Mouse (Mus musculus) intestine, embryonic 15.5 days (tissue): Measurements from ENCODE around the gene Ncoa6. TPM values are rescaled to one million over a fixed set of nuclear protein-coding genes. Genes with fewer than 3 reads are reported as not detected.
A peak's percentile ranks its signal among the peaks of the same experiment; 100 is the strongest.
"Not testable (repeated sequence)": the region's sequence is repeated elsewhere in the genome, so short reads cannot be mapped to it uniquely, and the experiment has no call there.

Experiments
- ATAC-seq: fragments of 200-750 bp; cut with Nextera tagmentation; 2 replicates; pipeline ENCODE4 v1.8.0; 2017; ENCODE audit warnings: moderate TSS enrichment, moderate library complexity
- H3K27ac ChIP-seq: fragments of 300-500 bp; sonication (generic); 2 replicates; pipeline ENCODE4 v1.5.1; 2015; ENCODE audit warnings: mild to moderate bottlenecking, inconsistent platforms
- H3K27me3 ChIP-seq: fragments of 300-500 bp; sonication (generic); replicated peaks from 2 replicates; pipeline ENCODE4 v1.6.1; 2015; ENCODE audit warnings: inconsistent platforms
- H3K36me3 ChIP-seq: fragments of 300-500 bp; sonication (generic); 2 replicates; pipeline ENCODE4 v1.6.1; 2015; ENCODE audit warnings: inconsistent platforms
- H3K4me1 ChIP-seq: fragments of 300-500 bp; sonication (generic); replicated peaks from 2 replicates; pipeline ENCODE4 v1.6.1; 2015; ENCODE audit warnings: inconsistent platforms
- H3K4me2 ChIP-seq: fragments of 300-500 bp; sonication (generic); replicated peaks from 2 replicates; pipeline ENCODE4 v1.6.1; 2015; ENCODE audit warnings: mild to moderate bottlenecking, inconsistent platforms
- H3K4me3 ChIP-seq: fragments of 300-500 bp; sonication (generic); replicated peaks from 2 replicates; pipeline ENCODE4 v1.5.1; 2015; ENCODE audit warnings: inconsistent platforms
- H3K9ac ChIP-seq: fragments of 300-500 bp; sonication (generic); 2 replicates; pipeline ENCODE4 v1.6.1; 2015; ENCODE audit warnings: inconsistent platforms
- H3K9me3 ChIP-seq: fragments of 300-500 bp; sonication (generic); 2 replicates; pipeline ENCODE4 v1.6.1; 2016; ENCODE audit warnings: inconsistent platforms
- WGBS: fragments of 180-500 bp; shearing (Covaris S2); methylation state at CpG from one replicate; pipeline ENCODE4 v1.1.7; 2015; 5-methylcytosine and 5-hydroxymethylcytosine counted together
- polyA plus RNA-seq: library from polyadenylated mRNA; unstranded; fragments of >200 nt; fragmentation: Nextera tagmentation; extraction: Ambion mirVana; gene quantifications from 2 replicates; pipeline ENCODE4 v1.2.1, GENCODE M21; 2015

Gene Ncoa6
- polyA plus RNA-seq, 1 experiment from 2014 or later, result 18.2 TPM

- Histone ChIP-seq H3K36me3 (no peaks in the 10 kb centered on the region), H3K4me3 (no peak overlapping the region), H3K4me1 (no peaks in the 10 kb centered on the region), H3K9me3 (no peaks in the 10 kb centered on the region), H3K27ac (no peak overlapping the region), H3K27me3 (no peaks in the 10 kb centered on the region), H3K9ac (no peak overlapping the region), H3K4me2 (no peak overlapping the region)
- 89% methylated on average over 6 of the region's 6 CpGs for WGBS
- ATAC-seq, result no peak
Observed at GRCm38 (mm10) chr2:155490998-155491397, 17.3 kb upstream of the Ncoa6 start.

DNA sequence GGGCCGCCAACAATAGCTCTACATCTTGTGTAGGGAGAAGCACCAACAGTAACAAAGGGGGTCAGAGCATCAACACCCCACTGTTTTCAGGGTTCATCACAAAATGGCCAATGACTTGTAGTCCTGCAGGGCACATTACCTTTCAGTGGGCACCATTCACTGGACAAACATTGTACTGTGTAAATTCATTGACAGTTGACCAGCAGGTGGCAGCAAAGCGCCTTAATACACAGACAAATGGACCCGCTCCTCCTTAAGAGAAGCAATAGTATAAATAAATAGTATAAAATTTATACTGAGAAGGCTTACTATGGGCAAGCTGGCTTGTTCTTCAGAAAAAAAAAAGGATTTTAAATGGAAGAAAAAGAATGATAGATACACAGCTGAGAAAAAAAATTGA is 8.3 kb upstream of the Ncoa6 start:
- ATAC-seq, result no peak
- H3K36me3 ChIP-seq, result no peaks in the 10 kb centered on the region
- H3K4me2 ChIP-seq, result no peak overlapping the region
- H3K27ac ChIP-seq, result no peak overlapping the region
- WGBS, result 41% methylated on average over 3 of the region's 3 CpGs
- no peaks in the 10 kb centered on the region for H3K9me3 ChIP-seq
- H3K9ac ChIP-seq, result no peak overlapping the region
- H3K4me3 ChIP-seq, result no peak overlapping the region
- H3K4me1 ChIP-seq, result no peaks in the 10 kb centered on the region
- no peaks in the 10 kb centered on the region for H3K27me3 ChIP-seq

GRCm38 (mm10) chr2:155472671-155473569 is 774 bp downstream of the Ncoa6 start:
- ATAC-seq, result peak; percentile 35
- Histone ChIP-seq H3K4me3 (peak overlapping the region; percentile 98), H3K4me2 (peak overlapping the region; percentile 81), H3K9me3 (no peaks in the 10 kb centered on the region), H3K27ac (peak overlapping the region; percentile 86), H3K36me3 (no peaks in the 10 kb centered on the region), H3K4me1 (peaks cover 9% of the 10 kb centered on the region; the same call in 1 of the 2 replicates), H3K9ac (peak overlapping the region; percentile 96), H3K27me3 (no peaks in the 10 kb centered on the region)
- WGBS, result under 1% methylated on average over 62 of the region's 71 CpGs

DNA sequence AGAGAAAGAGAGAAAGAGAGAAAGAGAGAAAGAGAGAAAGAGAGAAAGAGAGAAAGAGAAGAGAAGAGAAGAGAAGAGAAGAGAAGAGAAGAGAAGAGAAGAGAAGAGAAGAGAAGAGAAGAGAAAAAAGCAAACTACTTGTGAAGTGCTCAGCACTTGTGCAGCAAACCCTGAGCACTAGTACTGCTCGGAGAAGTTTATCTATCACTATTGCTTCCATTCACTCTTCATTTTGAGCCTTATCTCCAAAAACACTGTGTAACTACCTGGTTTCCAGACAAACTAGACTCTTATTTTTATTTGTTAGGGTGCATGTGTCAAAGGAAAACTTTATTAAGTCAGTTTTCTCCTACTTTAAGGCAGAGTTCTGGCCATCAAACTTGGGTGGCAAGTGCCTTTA is 6.8 kb downstream of the Ncoa6 start:
- no peak for ATAC-seq

GRCm38 (mm10) chr2:155453591-155453990 is 20.1 kb downstream of the Ncoa6 start:
- Histone ChIP-seq H3K9me3 (no peaks in the 10 kb centered on the region), H3K36me3 (no peaks in the 10 kb centered on the region), H3K27me3 (no peaks in the 10 kb centered on the region), H3K4me1 (no peaks in the 10 kb centered on the region), H3K27ac (no peak overlapping the region), H3K9ac (no peak overlapping the region), H3K4me2 (no peak overlapping the region), H3K4me3 (no peak overlapping the region)
- no peak for ATAC-seq
- WGBS, result 84% methylated on average over 7 of the region's 7 CpGs

More for the DNA sequence above, 6.8 kb downstream of the Ncoa6 start:
- H3K4me1 ChIP-seq, result 0 out of 2 replicates have a peak, but pooled peaks cover 6% of the 10 kb centered on the region
- H3K27me3 ChIP-seq, result no peaks in the 10 kb centered on the region
- H3K4me2 ChIP-seq, result no peak overlapping the region
- no peak overlapping the region for H3K27ac ChIP-seq
- H3K9me3 ChIP-seq, result no peaks in the 10 kb centered on the region
- no peaks in the 10 kb centered on the region for H3K36me3 ChIP-seq
- WGBS, result 91% methylated on average over 1 of the region's 1 CpGs
- H3K4me3 ChIP-seq, result no peak overlapping the region
- H3K9ac ChIP-seq, result no peak overlapping the region

DNA sequence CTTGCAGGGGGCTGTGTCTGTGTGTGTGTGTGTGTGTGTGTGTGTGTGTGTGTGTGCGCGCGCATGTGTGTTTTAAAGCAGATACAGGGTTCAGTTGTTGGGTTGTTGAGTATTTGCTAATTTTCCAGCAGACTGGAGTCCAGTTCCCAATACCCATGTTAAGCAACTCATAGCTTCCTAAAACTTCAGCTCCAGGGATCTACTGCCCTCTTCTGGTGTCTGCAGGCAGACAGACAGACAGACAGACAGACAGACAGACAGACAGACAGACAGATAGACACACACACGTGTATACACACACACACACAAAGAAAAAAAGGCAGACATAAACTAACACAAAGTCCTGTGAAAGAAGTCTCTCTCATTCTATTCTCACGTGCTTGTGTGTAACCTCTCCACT is 22.4 kb downstream of the Ncoa6 start:
- H3K36me3 ChIP-seq, result no peaks in the 10 kb centered on the region
- no peaks in the 10 kb centered on the region for H3K4me1 ChIP-seq
- no peak overlapping the region for H3K4me3 ChIP-seq
- no peaks in the 10 kb centered on the region for H3K27me3 ChIP-seq
- no peak for ATAC-seq
- no peak overlapping the region for H3K9ac ChIP-seq
- no peak overlapping the region for H3K4me2 ChIP-seq
- H3K9me3 ChIP-seq, result no peaks in the 10 kb centered on the region
- WGBS, result 85% methylated on average over 5 of the region's 5 CpGs
- H3K27ac ChIP-seq, result no peak overlapping the region

DNA sequence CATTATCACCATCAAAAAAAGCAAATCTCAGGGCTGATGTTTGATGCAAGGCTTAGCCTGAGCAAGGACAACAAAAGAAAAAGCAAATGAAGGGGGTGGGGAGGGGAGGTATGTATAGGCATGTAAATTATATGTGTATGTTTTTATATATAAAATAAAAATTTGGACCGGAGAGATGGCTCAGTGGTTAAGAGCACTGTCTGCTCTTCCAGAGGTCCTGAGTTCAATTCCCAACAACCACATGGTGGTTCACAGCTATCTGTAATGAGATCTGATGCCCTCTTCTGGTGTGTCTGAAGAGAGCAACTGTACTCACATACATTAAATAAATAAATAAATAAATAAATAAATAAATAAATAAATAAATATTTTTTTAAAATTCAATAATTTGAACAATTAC is 25.8 kb downstream of the Ncoa6 start:
- H3K4me3 ChIP-seq, H3K4me1 ChIP-seq, ATAC-seq, H3K9me3 ChIP-seq, H3K27ac ChIP-seq, H3K4me2 ChIP-seq, H3K27me3 ChIP-seq, H3K9ac ChIP-seq, H3K36me3 ChIP-seq: not testable (repeated sequence)
- WGBS, result 100% methylated on average over 1 of the region's 1 CpGs

GRCm38 (mm10) chr2:155443446-155443845 is 30.2 kb downstream of the Ncoa6 start:
- WGBS, result 31% methylated on average over 2 of the region's 2 CpGs

DNA sequence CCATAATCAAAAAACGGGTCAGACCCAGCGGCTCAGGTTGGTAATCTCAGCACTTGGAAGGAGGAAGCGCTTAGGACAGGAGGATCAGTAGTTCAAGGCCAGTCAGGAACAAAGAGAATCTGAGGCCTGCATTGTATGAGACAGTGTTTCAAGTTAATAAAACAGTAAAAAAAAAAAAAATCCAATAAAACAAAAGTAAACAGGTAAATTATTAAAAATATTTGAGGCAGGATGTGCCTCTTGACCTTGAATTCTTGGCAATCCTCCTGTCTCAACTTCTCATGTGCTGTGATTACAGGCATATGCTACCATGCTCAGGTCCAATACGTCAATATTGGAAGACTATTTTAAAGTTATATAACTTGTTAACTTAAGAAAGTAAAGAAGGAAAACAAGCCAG is 30.8 kb downstream of the Ncoa6 start:
- 80% methylated on average over 4 of the region's 4 CpGs for WGBS
- Histone ChIP-seq H3K36me3 (no peaks in the 10 kb centered on the region), H3K27me3 (no peaks in the 10 kb centered on the region), H3K9ac (no peak overlapping the region), H3K27ac (no peak overlapping the region), H3K4me3 (no peak overlapping the region), H3K4me2 (no peak overlapping the region), H3K9me3 (no peaks in the 10 kb centered on the region), H3K4me1 (no peaks in the 10 kb centered on the region)
- ATAC-seq, result no peak

More at GRCm38 (mm10) chr2:155443446-155443845, 30.2 kb downstream of the Ncoa6 start:
- no peaks in the 10 kb centered on the region for H3K4me1 ChIP-seq
- H3K27me3 ChIP-seq, result no peaks in the 10 kb centered on the region
- no peaks in the 10 kb centered on the region for H3K36me3 ChIP-seq
- no peak overlapping the region for H3K27ac ChIP-seq
- H3K9ac ChIP-seq, result no peak overlapping the region
- no peaks in the 10 kb centered on the region for H3K9me3 ChIP-seq
- ATAC-seq, result no peak
- H3K4me2 ChIP-seq, result no peak overlapping the region
- no peak overlapping the region for H3K4me3 ChIP-seq

DNA sequence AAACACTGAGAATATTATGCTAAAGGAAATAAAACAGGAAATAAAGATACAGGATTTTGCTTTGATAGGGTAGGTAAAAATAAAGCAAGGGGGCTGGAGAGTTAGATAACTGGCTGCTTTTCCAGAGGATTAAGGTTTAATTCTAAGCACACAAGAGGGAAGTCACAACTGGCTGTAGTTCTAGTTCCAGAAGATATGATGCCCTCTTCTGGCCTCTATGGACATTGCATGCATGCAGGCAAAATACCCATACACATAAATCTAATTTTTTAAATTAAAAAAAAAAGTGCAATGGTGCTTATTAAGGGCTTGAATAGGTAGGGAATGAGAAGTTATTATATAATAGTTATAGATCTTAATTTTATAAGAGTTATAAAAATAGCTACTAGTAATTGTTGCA is 37.2 kb downstream of the Ncoa6 start:
- ATAC-seq, result no peak
- Histone ChIP-seq H3K9me3 (no peaks in the 10 kb centered on the region), H3K4me2 (no peak overlapping the region), H3K36me3 (peaks cover 24% of the 10 kb centered on the region; the same call in 1 of the 2 replicates), H3K4me3 (no peak overlapping the region), H3K9ac (no peak overlapping the region), H3K27me3 (no peaks in the 10 kb centered on the region), H3K4me1 (no peaks in the 10 kb centered on the region), H3K27ac (no peak overlapping the region)

- H3K27ac ChIP-seq, result no peak overlapping the region
- H3K9me3 ChIP-seq, result no peaks in the 10 kb centered on the region
- no peak overlapping the region for H3K4me3 ChIP-seq
- H3K4me2 ChIP-seq, result no peak overlapping the region
- no peaks in the 10 kb centered on the region for H3K4me1 ChIP-seq
- WGBS, result 82% methylated on average over 2 of the region's 2 CpGs
- no peaks in the 10 kb centered on the region for H3K27me3 ChIP-seq
- no peak for ATAC-seq
- H3K36me3 ChIP-seq, result peaks cover 26% of the 10 kb centered on the region
- no peak overlapping the region for H3K9ac ChIP-seq
Observed at GRCm38 (mm10) chr2:155420911-155421310, 52.8 kb downstream of the Ncoa6 start.

DNA sequence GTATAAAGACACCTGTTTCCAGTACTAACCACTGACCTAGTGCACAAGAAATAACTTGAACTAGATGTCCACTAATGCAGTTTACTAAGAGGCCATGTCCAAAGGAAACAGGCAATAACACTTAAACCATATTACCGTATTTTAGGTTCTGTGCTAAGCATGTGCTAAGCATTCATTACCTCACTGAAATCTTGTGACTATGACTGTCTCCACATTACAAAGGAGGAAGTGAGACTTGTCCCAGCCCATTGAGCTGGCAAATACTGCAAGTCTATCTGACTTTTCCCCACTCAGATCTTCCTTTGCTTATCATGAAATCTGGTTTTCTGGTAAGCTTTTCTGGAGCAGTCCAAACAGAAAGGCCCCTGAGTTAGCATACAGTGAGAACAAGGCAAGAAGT is 69.1 kb downstream of the Ncoa6 start:
- ATAC-seq, result no peak
- Histone ChIP-seq H3K4me3 (no peak overlapping the region), H3K4me2 (no peak overlapping the region), H3K36me3 (peaks cover 31% of the 10 kb centered on the region), H3K4me1 (no peaks in the 10 kb centered on the region), H3K9ac (no peak overlapping the region), H3K27ac (no peak overlapping the region), H3K27me3 (no peaks in the 10 kb centered on the region), H3K9me3 (no peaks in the 10 kb centered on the region)
- WGBS, result 86% methylated on average over 1 of the region's 1 CpGs

- H3K9ac ChIP-seq, result no peak overlapping the region
- H3K4me1 ChIP-seq, result no peaks in the 10 kb centered on the region
- H3K4me3 ChIP-seq, result no peak overlapping the region
- no peak overlapping the region for H3K27ac ChIP-seq
- no peaks in the 10 kb centered on the region for H3K27me3 ChIP-seq
- H3K9me3 ChIP-seq, result no peaks in the 10 kb centered on the region
- peaks cover 25% of the 10 kb centered on the region for H3K36me3 ChIP-seq
- ATAC-seq, result no peak
- 96% methylated on average over 4 of the region's 4 CpGs for WGBS
- no peak overlapping the region for H3K4me2 ChIP-seq
Observed at GRCm38 (mm10) chr2:155401926-155402325, 71.8 kb downstream of the Ncoa6 start.
